Mouse (Mus musculus) neural tube, embryonic 15.5 days (tissue): ENCODE measurements around the gene Btg2. TPM values are rescaled to one million over a fixed set of nuclear protein-coding genes. Genes with fewer than 3 reads are reported as not detected.

Experiments
- ATAC-seq: fragments of 200-750 bp; cut with Nextera tagmentation; 2 replicates; pipeline ENCODE4 v1.8.0; 2017; ENCODE audit warnings: mild to moderate bottlenecking, moderate TSS enrichment, moderate library complexity; ENCODE audit not compliant: low FRiP score
- H3K27ac ChIP-seq: fragments of 300-500 bp; sonication (generic); replicated peaks from 2 replicates; pipeline ENCODE4 v1.5.1; 2015; ENCODE audit warnings: mild to moderate bottlenecking, inconsistent platforms
- H3K27me3 ChIP-seq: fragments of 300-500 bp; sonication (generic); replicated peaks from 2 replicates; pipeline ENCODE4 v1.6.1; 2015; ENCODE audit warnings: inconsistent platforms
- H3K36me3 ChIP-seq: fragments of 300-500 bp; sonication (generic); 2 replicates; pipeline ENCODE4 v1.6.1; 2015; ENCODE audit warnings: inconsistent platforms
- H3K4me1 ChIP-seq: fragments of 300-500 bp; sonication (generic); 2 replicates; pipeline ENCODE4 v1.6.1; 2015; ENCODE audit warnings: inconsistent platforms
- H3K4me2 ChIP-seq: fragments of 300-500 bp; sonication (generic); 2 replicates; pipeline ENCODE4 v1.6.1; 2015; ENCODE audit warnings: inconsistent platforms, mild to moderate bottlenecking, moderate library complexity
- H3K4me3 ChIP-seq: fragments of 300-500 bp; sonication (generic); replicated peaks from 2 replicates; pipeline ENCODE4 v1.5.1; 2015; ENCODE audit warnings: mild to moderate bottlenecking, inconsistent platforms
- H3K9ac ChIP-seq: fragments of 300-500 bp; sonication (generic); replicated peaks from 2 replicates; pipeline ENCODE4 v1.6.1; 2015; ENCODE audit warnings: mild to moderate bottlenecking, inconsistent platforms
- H3K9me3 ChIP-seq: fragments of 300-500 bp; sonication (generic); replicated peaks from 2 replicates; pipeline ENCODE4 v1.6.1; 2016; ENCODE audit warnings: inconsistent platforms
- WGBS: fragments of 180-500 bp; shearing (Covaris S2); methylation state at CpG from one replicate; pipeline ENCODE4 v1.1.7; 2015; ENCODE audit warnings: mixed read lengths; 5-methylcytosine and 5-hydroxymethylcytosine counted together
- polyA plus RNA-seq: library from polyadenylated mRNA; unstranded; fragments of >200 nt; fragmentation: Nextera tagmentation; extraction: Ambion mirVana; gene quantifications from 2 replicates; pipeline ENCODE4 v1.2.1, GENCODE M21; 2015

Btg2 gene
- polyA plus RNA-seq = 20.6 and 29.3 TPM in 2 replicates

- ATAC-seq = peak; percentile 95
- Histone ChIP-seq H3K36me3 (no peaks in the 10 kb centered on the region), H3K9me3 (no peaks in the 10 kb centered on the region), H3K4me3 (peak within 1 kb of the TSS; percentile 67), H3K4me2 (peak within 1 kb of the TSS; percentile 74), H3K27ac (peak within 1 kb of the TSS; percentile 88), H3K9ac (peak within 1 kb of the TSS; percentile 85), H3K4me1 (peaks cover 44% of the 10 kb centered on the region), H3K27me3 (no peaks in the 10 kb centered on the region)
- WGBS = under 1% methylated on average over 58 of the region's 62 CpGs
Measured at GRCm38 (mm10) chr1:134078802-134079476, at the start of gene Btg2. Gene Btg2, minus strand, starts transcription at chr1:134079120.

GRCm38 (mm10) chr1:134122195-134122594, 43.3 kb upstream of the Btg2 start:
- no peak for ATAC-seq
- no peak overlapping the region for H3K4me3 ChIP-seq
- H3K36me3 ChIP-seq = no peaks in the 10 kb centered on the region
- no peak overlapping the region for H3K27ac ChIP-seq
- no peak overlapping the region for H3K4me2 ChIP-seq
- H3K9me3 ChIP-seq = no peaks in the 10 kb centered on the region
- WGBS = 57% methylated on average over 9 of the region's 9 CpGs
- no peak overlapping the region for H3K9ac ChIP-seq
- peaks cover 4% of the 10 kb centered on the region for H3K4me1 ChIP-seq
- no peaks in the 10 kb centered on the region for H3K27me3 ChIP-seq

- ATAC-seq = peak; percentile 88
- Histone ChIP-seq H3K9me3 (no peaks in the 10 kb centered on the region), H3K4me1 (peaks cover 11% of the 10 kb centered on the region), H3K27ac (no peak overlapping the region), H3K4me3 (no peak overlapping the region), H3K36me3 (no peaks in the 10 kb centered on the region), H3K4me2 (peak overlapping the region; percentile 42), H3K27me3 (no peaks in the 10 kb centered on the region), H3K9ac (no peak overlapping the region)
- 2% methylated on average over 5 of the region's 5 CpGs for WGBS
Measured at GRCm38 (mm10) chr1:134120179-134120578, 41.3 kb upstream of the Btg2 start.

GRCm38 (mm10) chr1:134117110-134117509, 38.2 kb upstream of the Btg2 start:
- Histone ChIP-seq H3K4me1 (peaks cover 12% of the 10 kb centered on the region), H3K9ac (no peak overlapping the region), H3K36me3 (no peaks in the 10 kb centered on the region), H3K4me3 (no peak overlapping the region), H3K27me3 (no peaks in the 10 kb centered on the region), H3K4me2 (no peak overlapping the region), H3K9me3 (no peaks in the 10 kb centered on the region), H3K27ac (no peak overlapping the region)
- WGBS = 77% methylated on average over 5 of the region's 5 CpGs
- ATAC-seq = no peak

GRCm38 (mm10) chr1:134115424-134115823, 36.5 kb upstream of the Btg2 start:
- Histone ChIP-seq H3K36me3 (no peaks in the 10 kb centered on the region), H3K27ac (no peak overlapping the region), H3K4me3 (no peak overlapping the region), H3K4me1 (peaks cover 10% of the 10 kb centered on the region), H3K27me3 (no peaks in the 10 kb centered on the region), H3K9ac (no peak overlapping the region), H3K4me2 (no peak overlapping the region), H3K9me3 (no peaks in the 10 kb centered on the region)
- ATAC-seq = no peak
- WGBS = 57% methylated on average over 8 of the region's 8 CpGs

GRCm38 (mm10) chr1:134114730-134115129, 35.8 kb upstream of the Btg2 start:
- no peak overlapping the region for H3K27ac ChIP-seq
- peaks cover 8% of the 10 kb centered on the region for H3K4me1 ChIP-seq
- no peak overlapping the region for H3K4me3 ChIP-seq
- 81% methylated on average over 13 of the region's 13 CpGs for WGBS
- no peaks in the 10 kb centered on the region for H3K36me3 ChIP-seq
- no peaks in the 10 kb centered on the region for H3K27me3 ChIP-seq
- no peaks in the 10 kb centered on the region for H3K9me3 ChIP-seq
- no peak overlapping the region for H3K4me2 ChIP-seq
- H3K9ac ChIP-seq = no peak overlapping the region
- no peak for ATAC-seq

- no peaks in the 10 kb centered on the region for H3K36me3 ChIP-seq
- WGBS = 85% methylated on average over 7 of the region's 7 CpGs
- H3K4me1 ChIP-seq = peaks cover 8% of the 10 kb centered on the region
- H3K9me3 ChIP-seq = no peaks in the 10 kb centered on the region
- no peaks in the 10 kb centered on the region for H3K27me3 ChIP-seq
- H3K27ac ChIP-seq = no peak overlapping the region
- no peak overlapping the region for H3K9ac ChIP-seq
- ATAC-seq = no peak
- H3K4me2 ChIP-seq = no peak overlapping the region
- H3K4me3 ChIP-seq = no peak overlapping the region
Measured at GRCm38 (mm10) chr1:134114018-134114417, 35.1 kb upstream of the Btg2 start.

- Histone ChIP-seq H3K27me3 (no peaks in the 10 kb centered on the region), H3K4me1 (peaks cover 8% of the 10 kb centered on the region), H3K4me2 (no peak overlapping the region), H3K9me3 (no peaks in the 10 kb centered on the region), H3K27ac (no peak overlapping the region), H3K9ac (no peak overlapping the region), H3K36me3 (no peaks in the 10 kb centered on the region), H3K4me3 (no peak overlapping the region)
- ATAC-seq = no peak
- 72% methylated on average over 5 of the region's 5 CpGs for WGBS
Measured at GRCm38 (mm10) chr1:134113560-134113959, 34.6 kb upstream of the Btg2 start.

- Histone ChIP-seq H3K36me3 (no peaks in the 10 kb centered on the region), H3K4me2 (no peak within 1 kb of the TSS), H3K9me3 (no peaks in the 10 kb centered on the region), H3K4me3 (no peak within 1 kb of the TSS), H3K27ac (no peak within 1 kb of the TSS), H3K9ac (no peak within 1 kb of the TSS), H3K4me1 (peaks cover 8% of the 10 kb centered on the region), H3K27me3 (no peaks in the 10 kb centered on the region)
- WGBS = 83% methylated on average over 4 of the region's 4 CpGs
- no peak for ATAC-seq
Measured at GRCm38 (mm10) chr1:134110979-134111378, 32.1 kb upstream of the Btg2 start, which contains the start of gene Chit1. Gene Chit1, plus strand, starts transcription at chr1:134111242.

GRCm38 (mm10) chr1:134110449-134110848, 31.5 kb upstream of the Btg2 start:
- Histone ChIP-seq H3K27me3 (no peaks in the 10 kb centered on the region), H3K4me1 (peaks cover 4% of the 10 kb centered on the region), H3K4me3 (no peak overlapping the region), H3K9ac (no peak overlapping the region), H3K9me3 (no peaks in the 10 kb centered on the region), H3K27ac (no peak overlapping the region), H3K36me3 (no peaks in the 10 kb centered on the region), H3K4me2 (no peak overlapping the region)
- no peak for ATAC-seq
- 88% methylated on average over 5 of the region's 5 CpGs for WGBS

- 85% methylated on average over 3 of the region's 3 CpGs for WGBS
- H3K27me3 ChIP-seq = no peaks in the 10 kb centered on the region
Measured at GRCm38 (mm10) chr1:134110015-134110414, 31.1 kb upstream of the Btg2 start.

GRCm38 (mm10) chr1:134107777-134108176, 28.9 kb upstream of the Btg2 start:
- H3K36me3 ChIP-seq = no peaks in the 10 kb centered on the region
- H3K27ac ChIP-seq = no peak overlapping the region
- H3K27me3 ChIP-seq = no peaks in the 10 kb centered on the region
- H3K4me2 ChIP-seq = no peak overlapping the region
- ATAC-seq = no peak
- no peaks in the 10 kb centered on the region for H3K9me3 ChIP-seq
- H3K9ac ChIP-seq = no peak overlapping the region
- H3K4me3 ChIP-seq = no peak overlapping the region
- H3K4me1 ChIP-seq = peaks cover 6% of the 10 kb centered on the region; the same call in 1 of the 2 replicates
- 91% methylated on average over 7 of the region's 7 CpGs for WGBS

More at GRCm38 (mm10) chr1:134110015-134110414, 31.1 kb upstream of the Btg2 start:
- Histone ChIP-seq H3K27ac (no peak overlapping the region), H3K36me3 (no peaks in the 10 kb centered on the region), H3K4me3 (no peak overlapping the region), H3K9ac (no peak overlapping the region), H3K4me2 (no peak overlapping the region), H3K9me3 (no peaks in the 10 kb centered on the region), H3K4me1 (no peaks in the 10 kb centered on the region)
- ATAC-seq = no peak
